Mouse (Mus musculus) myocyte (in vitro differentiated cells): ENCODE measurements around the gene Agbl2.

ENCODE experiments used
- E2F4 ChIP-seq: IDR thresholded peaks from one replicate; pipeline ENCODE4 v1.6.1; 2011; ENCODE audit warnings: mild to moderate bottlenecking, control low read depth, moderate library complexity; ENCODE audit not compliant: insufficient read depth
- MYOD1 ChIP-seq, 3 experiments: IDR thresholded peaks; one replicate each; pipeline ENCODE4 v1.6.1; 2011; ENCODE audit warnings: control low read depth in 2 of 3, low read depth in 2 of 3, mild to moderate bottlenecking in 2 of 3, moderate library complexity in 1 of 3; ENCODE audit not compliant: insufficient read length in 2 of 3, control insufficient read depth in 1 of 3
- POLR2A ChIP-seq: IDR thresholded peaks from one replicate; pipeline ENCODE4 v1.6.1; 2011; ENCODE audit warnings: low read depth, mild to moderate bottlenecking, control low read depth, moderate library complexity; ENCODE audit not compliant: insufficient read length
- TCF3 ChIP-seq: IDR thresholded peaks from one replicate; pipeline ENCODE4 v1.6.1; 2011; ENCODE audit warnings: low read depth, control low read depth; ENCODE audit not compliant: insufficient read length
- USF1 ChIP-seq: IDR thresholded peaks from one replicate; pipeline ENCODE4 v1.6.1; 2011; ENCODE audit warnings: low read depth, mild to moderate bottlenecking, control low read depth, moderate library complexity

DNA sequence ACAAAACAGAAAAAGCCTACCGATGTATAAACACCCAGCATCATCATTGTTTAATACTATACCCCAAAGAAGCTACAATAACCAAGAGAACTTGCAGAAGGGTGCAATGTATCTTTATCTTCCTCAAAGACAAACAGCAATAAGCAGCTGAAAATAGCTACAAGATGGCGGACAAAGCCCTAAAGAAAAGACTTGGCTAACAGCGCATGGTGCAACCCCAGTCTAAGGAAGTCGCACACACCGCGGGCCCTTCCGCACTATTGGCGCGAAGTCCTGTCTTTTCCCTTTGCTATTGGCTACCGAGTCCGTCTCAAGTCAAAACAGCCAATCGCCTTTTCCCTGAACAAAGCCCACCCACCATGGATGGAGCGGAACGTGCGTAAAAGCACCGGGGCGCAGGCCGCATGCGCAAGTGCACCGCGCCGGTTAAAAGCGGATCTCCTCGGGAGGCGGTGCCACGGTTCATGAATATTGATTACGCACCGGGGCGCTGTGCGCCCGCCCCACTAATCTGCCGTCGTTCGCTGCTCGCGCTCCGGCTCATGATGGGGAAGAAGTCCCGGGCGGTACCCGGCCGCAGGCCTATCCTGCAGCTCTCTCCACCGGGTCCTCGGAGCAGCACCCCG lies 37.4 kb upstream of the Agbl2 start, which contains the start of gene Fnbp4:
- TF ChIP-seq POLR2A (peak; percentile 66), USF1 (no peak), E2F4 (no peak), MYOD1 (IDR thresholded peaks at IDR 0.05; ENCODE audit: control insufficient read depth in 1 of 3, insufficient read length in 2 of 3, low read depth in 2 of 3) (no peak), TCF3 (no peak)
